ENCODE assay signal across 12 mouse cellular contexts in genomic region chr4:94803187-94803586, GRCm38 (mm10).
DNase-seq lines count a peak whose midpoint lies in the region; ATAC-seq lines count a peak whose summit lies in the region.
"Had no signal": no experiment of that assay in that cellular context is flagged by ENCODE, and none has a peak within 500 bp of the region (broad histone marks: within the 10 kb centered on the region; RNA-seq: fewer than 3 reads in every experiment).

No protein-coding gene starts in this region.

- H3K4me2 ChIP-seq in lung, embryonic 16.5 days (ENCODE audit: low read depth, low read length) = no peak overlapping the region
- H3K4me2 ChIP-seq in heart, embryonic 15.5 days = no peak overlapping the region
- H3K4me2 ChIP-seq in midbrain, embryonic 13.5 days (replicated peaks) = no peak overlapping the region
- H3K4me2 ChIP-seq: forebrain, embryonic 13.5 days; hindbrain, embryonic 12.5 days had no signal

- DNase-seq in adrenal gland, adult 2 months = peak; percentile 29
- no peak for DNase-seq in adrenal gland, postnatal 25 days
- no peak for DNase-seq in lung, postnatal 4 days
- DNase-seq in skeletal muscle tissue, adult 2 months (ENCODE audit: low read depth, low spot score) = peak; percentile 59
- no peak for DNase-seq in left cerebral cortex, postnatal 25 days (ENCODE audit: low spot score in 2 of 2)
- DNase-seq: thymus, postnatal 14 days had no signal

- ATAC-seq in lung, embryonic 16.5 days (ENCODE audit: low read depth) = peak; percentile 51
- ATAC-seq in heart, embryonic 15.5 days (replicated peaks; ENCODE audit: insufficient number of reproducible peaks, insufficient read depth, low FRiP score, low read depth) = peak; percentile 31; the same call in 1 of the 2 replicates
- ATAC-seq in midbrain, embryonic 13.5 days = no peak
- ATAC-seq: forebrain, embryonic 13.5 days had no signal

- WGBS in lung, embryonic 16.5 days = 38% methylated on average over 1 of the region's 1 CpGs
- WGBS in heart, embryonic 15.5 days = 18% methylated on average over 1 of the region's 1 CpGs
- 67% methylated on average over 1 of the region's 1 CpGs for WGBS in midbrain, embryonic 13.5 days

- peaks cover 3% of the 10 kb centered on the region; the same call in 1 of the 2 replicates for H3K4me1 ChIP-seq in lung, embryonic 16.5 days (replicated peaks; ENCODE audit: control insufficient read depth, insufficient read depth, low read length)
- H3K4me1 ChIP-seq in heart, embryonic 15.5 days (replicated peaks) = peaks cover 3% of the 10 kb centered on the region
- no peaks in the 10 kb centered on the region for H3K4me1 ChIP-seq in midbrain, embryonic 13.5 days (replicated peaks)
- H3K4me1 ChIP-seq: forebrain, embryonic 13.5 days; hindbrain, embryonic 12.5 days had no signal

- no peak overlapping the region for H3K27ac ChIP-seq in lung, embryonic 16.5 days (ENCODE audit: low read length)
- peak overlapping the region; percentile 48 for H3K27ac ChIP-seq in heart, embryonic 15.5 days
- H3K27ac ChIP-seq in midbrain, embryonic 13.5 days = no peak overlapping the region
- H3K27ac ChIP-seq: forebrain, embryonic 13.5 days; hindbrain, embryonic 12.5 days had no signal

- H3K27me3 ChIP-seq in lung, embryonic 16.5 days (ENCODE audit: control insufficient read depth, insufficient read depth, low read depth, low read length) = no peaks in the 10 kb centered on the region
- H3K27me3 ChIP-seq in heart, embryonic 15.5 days = no peaks in the 10 kb centered on the region
- H3K27me3 ChIP-seq in midbrain, embryonic 13.5 days = no peaks in the 10 kb centered on the region
- H3K27me3 ChIP-seq: forebrain, embryonic 13.5 days; hindbrain, embryonic 12.5 days had no signal

- no peak overlapping the region for H3K9ac ChIP-seq in lung, embryonic 16.5 days (ENCODE audit: low read length)
- H3K9ac ChIP-seq in heart, embryonic 15.5 days = no peak overlapping the region
- H3K9ac ChIP-seq in midbrain, embryonic 13.5 days (replicated peaks) = no peak overlapping the region
- H3K9ac ChIP-seq: forebrain, embryonic 13.5 days; hindbrain, embryonic 12.5 days had no signal

- intact Hi-C loops in left cerebral cortex, postnatal 25 days (cut with DNase I) = no loop called here

- no peaks in the 10 kb centered on the region for H3K36me3 ChIP-seq in lung, embryonic 16.5 days (ENCODE audit: control insufficient read depth, insufficient read depth, low read length)
- H3K36me3 ChIP-seq in heart, embryonic 15.5 days = no peaks in the 10 kb centered on the region; the same call in 1 of the 2 replicates
- H3K36me3 ChIP-seq in midbrain, embryonic 13.5 days = no peaks in the 10 kb centered on the region
- H3K36me3 ChIP-seq: G1E; hindbrain, embryonic 12.5 days had no signal

- no peaks in the 10 kb centered on the region for H3K9me3 ChIP-seq in lung, embryonic 16.5 days (ENCODE audit: control insufficient read depth, low read length)
- no peaks in the 10 kb centered on the region for H3K9me3 ChIP-seq in heart, embryonic 15.5 days (replicated peaks)
- H3K9me3 ChIP-seq in midbrain, embryonic 13.5 days = no peaks in the 10 kb centered on the region
- H3K9me3 ChIP-seq: forebrain, embryonic 13.5 days; G1E; hindbrain, embryonic 12.5 days had no signal

- no peak overlapping the region for H3K4me3 ChIP-seq in lung, embryonic 16.5 days (ENCODE audit: low read length)
- H3K4me3 ChIP-seq in heart, embryonic 15.5 days = no peak overlapping the region
- H3K4me3 ChIP-seq in midbrain, embryonic 13.5 days (replicated peaks) = no peak overlapping the region
- H3K4me3 ChIP-seq: forebrain, embryonic 13.5 days; hindbrain, embryonic 12.5 days had no signal

Comparison
In these comparisons a context has a peak if more than half of its experiments do, and no peak if none do; other contexts are left out.
1. DNase-seq: peak in adrenal gland, adult 2 months (single experiment) and skeletal muscle tissue, adult 2 months (single experiment); none in adrenal gland, postnatal 25 days (single experiment), lung, postnatal 4 days (0 of 2) and left cerebral cortex, postnatal 25 days (0 of 2).